Mouse (Mus musculus): Measurements from ENCODE around the gene Vps50.

DNA sequence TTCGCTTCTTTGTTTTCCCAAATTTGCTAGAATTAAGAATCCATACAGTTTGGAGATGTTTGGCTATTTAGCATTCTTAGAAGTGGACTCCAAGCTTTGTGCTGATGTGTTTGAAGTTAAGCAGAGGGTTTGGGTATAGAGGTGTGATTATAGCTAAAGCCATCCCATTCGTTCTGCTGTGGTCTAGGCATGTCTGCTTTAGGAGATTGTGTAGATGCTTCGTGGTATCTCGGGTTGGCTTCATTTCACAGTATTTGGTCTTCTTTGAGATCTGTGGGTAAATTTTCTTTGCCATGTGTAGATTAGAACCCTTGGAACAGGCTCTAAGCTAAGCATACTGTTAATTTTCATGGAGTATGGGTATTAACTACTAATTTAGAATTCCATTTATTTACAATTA, 30.0 kb downstream of the Vps50 start:
- no peak for TF ChIP-seq POLR2A (IDR thresholded peaks at IDR 0.05; ENCODE audit: insufficient read depth, low read depth, low read length)
- TF ChIP-seq CTCF (IDR thresholded peaks at IDR 0.05): no peak

All from heart, adult 2 months (tissue).